Mouse (Mus musculus) stomach, embryonic 16.5 days (tissue): ENCODE results near the gene Nudt16l1. TPM values are rescaled to one million over a fixed set of nuclear protein-coding genes. Genes with fewer than 3 reads are reported as not detected.

ENCODE experiments used
- ATAC-seq: fragments of 200-750 bp; cut with Nextera tagmentation; 2 replicates; pipeline ENCODE4 v1.8.0; 2017; ENCODE audit warnings: moderate number of reproducible peaks, moderate TSS enrichment; ENCODE audit not compliant: insufficient read depth, low FRiP score
- H3K27ac ChIP-seq: fragments of 300-500 bp; sonication (generic); 2 replicates; pipeline ENCODE4 v1.5.1; 2014; ENCODE audit warnings: low read length
- H3K27me3 ChIP-seq: fragments of 300-500 bp; sonication (generic); 2 replicates; pipeline ENCODE4 v1.6.1; 2014; ENCODE audit warnings: low read length, control low read depth, mixed read lengths; ENCODE audit not compliant: control insufficient read depth, insufficient read depth
- H3K36me3 ChIP-seq: fragments of 300-500 bp; sonication (generic); 2 replicates; pipeline ENCODE4 v1.6.1; 2014; ENCODE audit warnings: low read length; ENCODE audit not compliant: control insufficient read depth, insufficient read depth
- H3K4me1 ChIP-seq: fragments of 300-500 bp; sonication (generic); 2 replicates; pipeline ENCODE4 v1.6.1; 2014; ENCODE audit warnings: low read length, control low read depth, mixed read lengths; ENCODE audit not compliant: control insufficient read depth, insufficient read depth
- H3K4me2 ChIP-seq: fragments of 300-500 bp; sonication (generic); 2 replicates; pipeline ENCODE4 v1.6.1; 2014; ENCODE audit warnings: low read depth, low read length, mixed read lengths
- H3K4me3 ChIP-seq: fragments of 300-500 bp; sonication (generic); replicated peaks from 2 replicates; pipeline ENCODE4 v1.5.1; 2014; ENCODE audit warnings: mild to moderate bottlenecking, low read length
- H3K9ac ChIP-seq: fragments of 300-500 bp; sonication (generic); 2 replicates; pipeline ENCODE4 v1.6.1; 2014; ENCODE audit warnings: low read length
- H3K9me3 ChIP-seq: fragments of 300-500 bp; sonication (generic); replicated peaks from 2 replicates; pipeline ENCODE4 v1.6.1; 2016; ENCODE audit warnings: low read length, control low read depth; ENCODE audit not compliant: control insufficient read depth
- WGBS: fragments of 180-500 bp; shearing (Covaris S2); extraction: QIAGEN DNeasy Blood & Tissue Kit; methylation state at CpG from one replicate; pipeline ENCODE4 v1.1.7; 2014; 5-methylcytosine and 5-hydroxymethylcytosine counted together
- polyA plus RNA-seq: library from polyadenylated mRNA; unstranded; fragments of >200 nt; fragmentation: Nextera tagmentation; extraction: Ambion mirVana; gene quantifications from 2 replicates; pipeline ENCODE4 v1.2.1, GENCODE M21; 2015

The Nudt16l1 gene
- polyA plus RNA-seq, 1 experiment from 2014 or later: 125 TPM

DNA sequence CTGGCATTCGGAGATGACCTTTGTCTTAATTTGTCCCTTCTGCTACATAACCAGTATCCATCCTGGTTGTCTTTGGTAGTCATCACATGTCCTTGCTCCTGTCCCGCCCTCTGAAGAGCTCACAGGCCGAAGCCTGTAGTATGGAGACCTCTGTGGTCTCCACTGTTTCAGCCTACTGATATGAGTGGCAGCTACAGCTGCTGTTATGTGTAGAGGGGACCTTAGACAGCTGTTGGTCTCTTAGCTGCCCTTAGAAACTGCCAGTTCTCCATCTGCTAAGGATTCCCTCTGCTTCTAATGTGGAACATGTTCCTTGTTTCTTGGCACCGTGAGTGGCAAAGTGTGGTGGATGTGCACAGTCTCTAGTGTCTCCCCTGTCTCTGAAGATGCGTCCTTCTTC, 14.6 kb upstream of the Nudt16l1 start:
- H3K4me3 ChIP-seq: no peak overlapping the region
- WGBS: 83% methylated on average over 5 of the region's 5 CpGs
- H3K4me1 ChIP-seq: no peaks in the 10 kb centered on the region
- peaks cover 25% of the 10 kb centered on the region; the same call in 1 of the 2 replicates for H3K36me3 ChIP-seq
- ATAC-seq: no peak
- H3K27me3 ChIP-seq: no peaks in the 10 kb centered on the region
- H3K9ac ChIP-seq: no peak overlapping the region
- no peak overlapping the region for H3K27ac ChIP-seq
- H3K4me2 ChIP-seq: no peak overlapping the region
- no peaks in the 10 kb centered on the region for H3K9me3 ChIP-seq

DNA sequence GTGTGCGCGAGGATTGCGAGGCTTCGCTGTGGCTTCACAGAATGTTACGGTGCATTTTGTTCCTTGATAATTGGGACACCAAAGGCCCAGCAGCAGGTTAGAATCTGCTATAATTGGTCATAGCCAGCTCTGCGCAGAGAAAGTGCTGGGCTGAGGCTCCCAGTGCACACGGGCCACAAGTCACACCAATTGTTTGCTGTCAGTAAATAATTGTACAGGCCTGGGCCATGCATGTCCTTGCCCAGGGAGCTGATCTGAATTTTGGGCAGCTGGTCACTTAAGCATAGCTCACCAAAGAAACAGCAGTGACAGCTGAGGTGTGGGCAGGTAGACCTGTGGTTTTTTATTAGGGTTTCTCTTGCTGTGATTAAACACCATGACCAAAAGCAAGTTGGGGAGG, 10.6 kb upstream of the Nudt16l1 start:
- H3K4me1 ChIP-seq: no peaks in the 10 kb centered on the region
- 86% methylated on average over 7 of the region's 7 CpGs for WGBS
- H3K27ac ChIP-seq: no peak overlapping the region
- H3K27me3 ChIP-seq: no peaks in the 10 kb centered on the region
- H3K4me2 ChIP-seq: no peak overlapping the region
- H3K9ac ChIP-seq: no peak overlapping the region
- no peak for ATAC-seq
- peaks cover 19% of the 10 kb centered on the region; the same call in 1 of the 2 replicates for H3K36me3 ChIP-seq
- no peak overlapping the region for H3K4me3 ChIP-seq
- no peaks in the 10 kb centered on the region for H3K9me3 ChIP-seq

DNA sequence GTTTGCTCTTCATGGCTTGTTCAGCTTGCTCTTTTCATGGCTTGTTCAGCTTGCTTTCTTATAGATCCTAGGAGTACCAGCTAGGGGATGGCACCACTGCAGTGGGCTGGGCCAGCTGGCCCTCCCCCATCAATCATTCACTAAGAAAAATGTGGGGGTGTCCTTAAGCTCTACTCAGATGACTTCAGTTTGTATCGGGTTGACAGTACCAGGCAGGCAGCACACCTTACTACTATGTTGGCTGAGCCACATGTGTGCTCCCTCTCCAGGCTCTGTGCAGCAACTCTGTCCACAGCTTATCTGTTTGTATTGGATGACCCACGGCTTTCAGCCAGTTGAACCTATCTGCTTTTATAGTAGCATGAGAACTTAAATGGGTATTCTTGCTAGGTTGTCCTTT, 10.1 kb upstream of the Nudt16l1 start:
- Histone ChIP-seq H3K27ac (no peak overlapping the region), H3K4me3 (no peak overlapping the region), H3K9ac (no peak overlapping the region), H3K27me3 (no peaks in the 10 kb centered on the region), H3K36me3 (peaks cover 15% of the 10 kb centered on the region; the same call in 1 of the 2 replicates), H3K4me2 (no peak overlapping the region), H3K4me1 (no peaks in the 10 kb centered on the region), H3K9me3 (no peaks in the 10 kb centered on the region)
- 60% methylated on average over 2 of the region's 2 CpGs for WGBS
- ATAC-seq: no peak

DNA sequence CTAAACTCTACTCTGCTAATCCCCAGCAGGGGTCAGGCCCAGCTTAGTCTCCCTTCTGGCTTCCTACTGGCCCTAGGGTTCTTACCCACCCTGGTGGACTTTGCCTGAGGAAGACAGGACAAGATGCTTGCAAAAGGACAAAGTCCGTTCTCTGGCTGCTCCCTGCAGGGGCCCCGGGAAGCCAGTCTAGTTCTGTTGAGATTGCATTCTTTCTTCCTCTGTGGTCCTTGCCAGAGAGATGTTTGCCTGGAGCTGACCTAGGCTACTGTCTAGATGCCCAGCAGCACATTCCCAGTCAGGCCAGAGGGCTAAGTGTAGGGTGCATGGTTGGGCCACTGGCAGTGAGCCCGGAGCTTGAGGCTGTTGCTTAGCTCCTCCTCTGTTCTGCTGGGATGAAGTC, 6.1 kb upstream of the Nudt16l1 start:
- no peak overlapping the region; the same call in 1 of the 2 replicates for H3K27ac ChIP-seq

DNA sequence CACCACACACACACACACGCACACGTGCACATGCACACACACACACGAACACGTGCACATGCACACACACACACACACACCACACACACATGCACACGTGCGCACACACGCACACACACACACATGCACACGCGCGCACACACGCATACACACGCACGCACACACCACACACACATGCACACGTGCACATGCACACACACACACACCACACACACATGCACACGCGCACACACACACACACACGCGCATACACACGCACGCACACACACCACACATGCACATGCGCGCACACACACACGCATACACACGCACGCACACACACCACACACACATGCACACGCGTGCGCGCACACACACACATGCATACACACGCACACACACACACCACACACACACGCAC, 3.1 kb upstream of the Nudt16l1 start:
- Histone ChIP-seq H3K9ac (no peak overlapping the region), H3K36me3 (peaks cover 8% of the 10 kb centered on the region), H3K27me3 (no peaks in the 10 kb centered on the region), H3K4me1 (peaks cover 13% of the 10 kb centered on the region), H3K9me3 (no peaks in the 10 kb centered on the region), H3K27ac (no peak overlapping the region), H3K4me2 (no peak overlapping the region), H3K4me3 (no peak overlapping the region)
- WGBS: 97% methylated on average over 31 of the region's 31 CpGs
- ATAC-seq: no peak

More for the DNA sequence above, 6.1 kb upstream of the Nudt16l1 start:
- Histone ChIP-seq H3K9ac (no peak overlapping the region), H3K4me2 (no peak overlapping the region), H3K9me3 (no peaks in the 10 kb centered on the region), H3K27me3 (no peaks in the 10 kb centered on the region), H3K4me1 (no peaks in the 10 kb centered on the region), H3K4me3 (no peak overlapping the region), H3K36me3 (peaks cover 13% of the 10 kb centered on the region)
- no peak for ATAC-seq
- 79% methylated on average over 3 of the region's 3 CpGs for WGBS

DNA sequence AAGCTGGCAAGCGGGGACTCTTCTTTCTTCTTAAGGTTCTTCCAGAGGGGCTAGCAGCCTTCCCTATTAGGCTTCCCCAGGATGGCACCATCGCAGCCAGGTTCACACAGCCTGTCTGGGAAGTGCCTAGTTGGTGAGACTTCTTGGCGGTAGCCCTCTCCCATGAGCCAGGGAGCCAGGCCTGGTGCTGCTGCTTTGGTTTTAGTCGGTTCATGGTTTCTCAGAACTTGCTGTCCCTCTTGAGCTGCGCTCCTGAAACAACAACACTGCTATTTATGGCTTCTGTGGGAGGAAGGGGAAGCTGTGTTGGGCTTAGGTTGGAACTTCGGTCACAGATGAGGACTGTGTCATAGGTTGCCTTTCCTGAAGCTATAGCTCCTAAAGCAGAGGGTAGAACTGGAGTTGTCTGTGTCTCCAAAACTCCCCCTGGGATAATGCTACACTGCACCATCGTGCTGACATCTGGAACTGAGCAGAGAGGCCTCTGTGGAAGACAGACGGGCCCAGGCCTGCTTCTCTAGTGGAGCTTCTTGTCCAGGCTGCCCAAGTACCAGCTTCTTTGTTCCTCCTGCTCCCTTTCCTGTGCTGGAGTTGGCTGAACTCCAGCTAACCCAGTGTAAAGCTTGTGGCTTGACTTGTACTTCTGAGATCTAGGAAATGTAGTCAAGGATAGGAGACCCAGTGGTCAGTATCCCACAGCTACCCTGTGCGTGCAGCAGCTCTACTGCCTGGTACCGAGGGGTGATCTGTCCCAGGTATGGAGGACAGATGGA, 2.4 kb upstream of the Nudt16l1 start:
- Histone ChIP-seq H3K27me3 (no peaks in the 10 kb centered on the region), H3K4me2 (no peak overlapping the region), H3K9ac (0 out of 2 replicates have a peak overlapping the region, but pooled peaks have one; percentile 4), H3K9me3 (no peaks in the 10 kb centered on the region), H3K27ac (peak overlapping the region; percentile 52), H3K36me3 (peaks cover 14% of the 10 kb centered on the region), H3K4me1 (peaks cover 13% of the 10 kb centered on the region), H3K4me3 (no peak overlapping the region)
- ATAC-seq: no peak
- WGBS: 80% methylated on average over 10 of the region's 10 CpGs

DNA sequence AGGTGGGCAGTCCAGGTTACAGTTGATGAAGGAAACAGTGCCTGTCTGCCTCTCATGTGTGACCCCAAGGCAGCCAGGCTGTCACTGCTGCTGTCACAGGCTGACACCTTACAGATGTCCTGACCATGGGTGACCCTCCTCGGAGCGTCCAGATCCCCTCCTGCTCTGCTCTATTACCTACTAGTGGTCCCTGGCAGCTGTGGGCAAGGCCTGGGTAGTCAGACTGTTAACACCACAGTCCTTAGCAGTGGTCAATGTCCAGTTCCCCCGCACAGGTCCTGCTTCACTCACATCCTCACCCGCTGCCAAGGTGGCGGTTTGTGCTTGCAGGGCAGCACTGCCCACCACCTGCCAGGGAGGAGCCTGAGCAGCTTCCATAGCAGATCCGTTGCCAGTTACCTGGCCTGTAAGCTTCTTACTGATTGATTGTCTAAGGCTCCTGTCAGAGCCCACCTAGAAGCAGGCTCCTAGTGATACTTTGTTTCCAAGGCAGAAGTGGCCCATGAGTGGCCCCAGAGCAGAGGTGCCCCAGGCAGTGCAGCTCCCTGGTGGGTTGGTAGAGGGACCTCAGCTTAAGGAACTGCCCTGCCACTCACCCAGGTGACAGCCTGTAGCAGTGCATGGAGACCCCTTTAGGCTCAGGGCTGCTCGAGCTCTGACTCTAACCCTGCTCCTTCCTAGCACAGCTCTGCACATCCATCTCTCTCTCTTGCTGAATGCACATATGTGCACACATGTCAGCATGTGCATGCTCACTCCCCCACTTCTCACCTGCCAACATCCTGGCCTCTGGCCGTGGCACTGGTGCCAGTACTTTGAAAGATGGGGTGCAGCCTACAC, 990 bp upstream of the Nudt16l1 start:
- no peak for ATAC-seq
- Histone ChIP-seq H3K4me2 (no peak overlapping the region), H3K27me3 (no peaks in the 10 kb centered on the region), H3K9me3 (no peaks in the 10 kb centered on the region), H3K9ac (no peak overlapping the region), H3K36me3 (peaks cover 25% of the 10 kb centered on the region), H3K27ac (no peak overlapping the region), H3K4me3 (no peak overlapping the region), H3K4me1 (peaks cover 13% of the 10 kb centered on the region)
- WGBS: 87% methylated on average over 8 of the region's 8 CpGs

DNA sequence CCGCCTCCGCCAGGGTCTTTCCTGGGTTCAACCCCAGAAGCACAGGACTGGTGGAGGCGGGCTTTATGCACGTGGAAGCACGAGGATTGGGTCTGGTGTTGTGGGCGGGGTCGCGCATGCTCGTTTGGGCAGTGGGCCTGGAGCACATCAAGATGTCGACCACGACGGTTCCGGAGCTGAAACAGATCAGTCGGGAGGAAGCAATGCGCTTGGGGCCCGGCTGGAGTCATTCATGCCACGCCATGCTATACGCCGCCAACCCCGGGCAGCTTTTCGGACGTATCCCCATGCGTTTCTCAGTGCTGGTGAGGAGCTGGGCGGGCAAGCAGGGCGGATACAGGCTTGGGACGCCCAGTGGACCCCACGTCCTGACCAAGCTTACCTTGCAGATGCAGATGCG, 428 bp downstream of the Nudt16l1 start:
- no peaks in the 10 kb centered on the region for H3K27me3 ChIP-seq
- H3K4me1 ChIP-seq: peaks cover 13% of the 10 kb centered on the region
- H3K36me3 ChIP-seq: peaks cover 31% of the 10 kb centered on the region
- H3K4me2 ChIP-seq: peak overlapping the region; percentile 85
- no peaks in the 10 kb centered on the region for H3K9me3 ChIP-seq
- H3K4me3 ChIP-seq: peak overlapping the region; percentile 98
- peak overlapping the region; percentile 86 for H3K27ac ChIP-seq
- under 1% methylated on average over 28 of the region's 28 CpGs for WGBS
- ATAC-seq: peak; percentile 94
- peak overlapping the region; percentile 97 for H3K9ac ChIP-seq

DNA sequence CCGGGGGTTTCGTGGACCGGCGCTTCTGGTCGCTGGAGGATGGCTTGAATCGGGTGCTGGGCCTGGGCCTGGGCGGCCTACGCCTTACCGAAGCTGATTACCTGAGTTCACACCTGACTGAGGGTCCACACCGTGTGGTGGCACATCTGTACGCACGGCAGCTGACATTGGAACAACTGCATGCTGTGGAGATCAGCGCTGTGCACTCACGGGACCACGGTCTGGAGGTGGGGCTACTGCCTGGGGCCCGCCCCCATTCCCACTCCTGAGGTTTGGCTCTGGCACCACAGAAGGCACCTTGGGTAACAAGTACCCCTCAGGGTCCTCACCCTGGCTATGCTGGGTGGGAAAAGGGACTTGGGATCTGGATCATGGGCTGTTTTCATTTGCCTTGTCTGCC, 851 bp downstream of the Nudt16l1 start:
- H3K9ac ChIP-seq: peak overlapping the region; percentile 97
- peak overlapping the region; percentile 98 for H3K4me3 ChIP-seq
- WGBS: under 1% methylated on average over 16 of the region's 16 CpGs
- peak overlapping the region; percentile 85 for H3K4me2 ChIP-seq
- peak; percentile 48 for ATAC-seq
- H3K9me3 ChIP-seq: no peaks in the 10 kb centered on the region
- H3K27ac ChIP-seq: peak overlapping the region; percentile 86
- peaks cover 31% of the 10 kb centered on the region for H3K36me3 ChIP-seq
- peaks cover 13% of the 10 kb centered on the region for H3K4me1 ChIP-seq
- H3K27me3 ChIP-seq: no peaks in the 10 kb centered on the region
